Mouse (Mus musculus) urinary bladder, postnatal 14 days (tissue): Measurements from ENCODE around the gene B3gnt3.
"Not testable (repeated sequence)": the region's sequence is repeated elsewhere in the genome, so short reads cannot be mapped to it uniquely, and the experiment has no call there.

Experiments
- DNase-seq: peaks from one replicate; pipeline ENCODE4 v3.0.0; 2021; ENCODE audit warnings: low spot score

The B3gnt3 gene

GRCm38 (mm10) chr8:71711574-71711973 is 10.0 kb upstream of the B3gnt3 start:
- no peak for DNase-seq

GRCm38 (mm10) chr8:71709800-71710446 is 8.3 kb upstream of the B3gnt3 start:
- DNase-seq, result peak; percentile 83

- DNase-seq, result no peak
These were observed 7.7 kb upstream of the B3gnt3 start for GRCm38 (mm10) chr8:71709134-71709799.

- DNase-seq, result peak; percentile 48
These were observed 6.3 kb upstream of the B3gnt3 start for GRCm38 (mm10) chr8:71707874-71708273.

GRCm38 (mm10) chr8:71703400-71703799 is 1.8 kb upstream of the B3gnt3 start:
- not testable (repeated sequence) for DNase-seq

GRCm38 (mm10) chr8:71702923-71703322 is 1.3 kb upstream of the B3gnt3 start:
- DNase-seq, result peak; percentile 53

- no peak for DNase-seq
These were observed 471 bp upstream of the B3gnt3 start for GRCm38 (mm10) chr8:71702087-71702432.

- DNase-seq, result peak; percentile 24
These were observed 908 bp downstream of the B3gnt3 start for GRCm38 (mm10) chr8:71700493-71701269.

- DNase-seq, result not testable (repeated sequence)
These were observed 6.1 kb downstream of the B3gnt3 start for GRCm38 (mm10) chr8:71695456-71695855.

- no peak for DNase-seq
These were observed 8.2 kb downstream of the B3gnt3 start for GRCm38 (mm10) chr8:71693166-71694041.

- no peak for DNase-seq
These were observed 9.1 kb downstream of the B3gnt3 start for GRCm38 (mm10) chr8:71692509-71692908.

GRCm38 (mm10) chr8:71689028-71689427 is 12.6 kb downstream of the B3gnt3 start, which contains the start of gene Insl3:
TSS of gene Insl3 (plus strand) at chr8:71689214.
- DNase-seq, result no peak

- no peak for DNase-seq
These were observed 14.0 kb downstream of the B3gnt3 start for GRCm38 (mm10) chr8:71687616-71688015.

GRCm38 (mm10) chr8:71686143-71686734 is 15.3 kb downstream of the B3gnt3 start:
- no peak for DNase-seq

- DNase-seq, result no peak
These were observed 16.0 kb downstream of the B3gnt3 start for GRCm38 (mm10) chr8:71685573-71685972.

- DNase-seq, result no peak
These were observed 16.9 kb downstream of the B3gnt3 start for GRCm38 (mm10) chr8:71684701-71685100.

- DNase-seq, result no peak
These were observed 18.8 kb downstream of the B3gnt3 start for GRCm38 (mm10) chr8:71682832-71683231.

GRCm38 (mm10) chr8:71681369-71681915 is 20.1 kb downstream of the B3gnt3 start:
- no peak for DNase-seq

GRCm38 (mm10) chr8:71680471-71680870 is 21.1 kb downstream of the B3gnt3 start:
- no peak for DNase-seq

GRCm38 (mm10) chr8:71679550-71680168 is 21.9 kb downstream of the B3gnt3 start:
- DNase-seq, result no peak

GRCm38 (mm10) chr8:71679116-71679515 is 22.5 kb downstream of the B3gnt3 start:
- DNase-seq, result no peak
